In the genomic region with DNA sequence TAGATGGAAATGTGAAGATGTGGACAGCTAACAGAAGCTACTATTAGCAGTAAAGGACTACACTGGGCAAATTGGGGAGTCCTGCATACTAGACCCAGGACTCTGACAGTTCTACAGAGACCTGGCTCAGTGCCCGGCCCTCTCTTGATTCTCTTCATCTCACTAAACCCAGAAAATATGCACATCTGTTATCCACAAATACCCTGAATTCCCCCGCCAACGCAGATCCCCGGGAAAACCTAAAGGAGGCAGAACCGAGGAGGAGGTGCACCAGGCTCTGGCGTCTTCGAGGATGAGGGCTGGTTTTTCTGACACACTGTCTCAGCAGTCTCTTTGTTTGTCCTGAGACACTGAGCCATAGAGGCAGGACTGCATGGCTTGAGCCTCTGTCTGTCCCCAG, we compare ENCODE assay signal across 12 mouse cellular contexts. TPM values are rescaled to one million over a fixed set of nuclear protein-coding genes. Genes with fewer than 3 reads are reported as not detected.
DNase-seq lines count a peak whose midpoint lies in the region; ATAC-seq and TF ChIP-seq lines count a peak whose summit lies in the region.
"Had no signal": no experiment of that assay in that cellular context is flagged by ENCODE, and none has a peak within 500 bp of the region (broad histone marks: within the 10 kb centered on the region; RNA-seq: fewer than 3 reads in every experiment).

No protein-coding gene starts in this region.

- H3K4me3 ChIP-seq in lung, embryonic 14.5 days (ENCODE audit: low read depth, low read length), result no peak overlapping the region

- no peaks in the 10 kb centered on the region for H3K36me3 ChIP-seq in lung, embryonic 14.5 days (ENCODE audit: insufficient read depth)

- H3K4me1 ChIP-seq in lung, embryonic 14.5 days (ENCODE audit: insufficient read depth), result no peaks in the 10 kb centered on the region

- WGBS in lung, embryonic 14.5 days, result 47% methylated on average over 7 of the region's 7 CpGs

- TF ChIP-seq CTCF in lung, embryonic 14.5 days (IDR thresholded peaks at IDR 0.05; ENCODE audit: low read depth), result no peak

- H3K27ac ChIP-seq in lung, embryonic 14.5 days (ENCODE audit: low read depth), result no peak overlapping the region
- H3K27ac ChIP-seq: stomach, postnatal 0 days had no signal

- H3K9ac ChIP-seq in lung, embryonic 14.5 days, result no peak overlapping the region

- no peak overlapping the region for H3K4me2 ChIP-seq in lung, embryonic 14.5 days

- no peaks in the 10 kb centered on the region for H3K9me3 ChIP-seq in lung, embryonic 14.5 days (ENCODE audit: low read depth, low read length)

- H3K27me3 ChIP-seq in lung, embryonic 14.5 days (ENCODE audit: insufficient read depth, low read length), result no peaks in the 10 kb centered on the region

- ATAC-seq in lung, embryonic 14.5 days (ENCODE audit: insufficient read depth), result no peak
- no peak for ATAC-seq in megakaryocyte, adult 5-6 weeks (ENCODE audit: poor library complexity, severe bottlenecking)
- ATAC-seq: hindbrain, embryonic 16.5 days had no signal

- DNase-seq in lung, embryonic 14.5 days, result peak; percentile 21
- DNase-seq in lung, postnatal 4 days, result no peak
- peak; percentile 53 to 66 for DNase-seq in frontal cortex, postnatal 10 days (ENCODE audit: low spot score in 2 of 2)
- peak; percentile 50 to 63 for DNase-seq in layer of hippocampus, postnatal 14 days (ENCODE audit: low spot score in 2 of 2)
- peak; percentile 83 to 88 for DNase-seq in right cerebral cortex, postnatal 10 days (ENCODE audit: low spot score in 2 of 2)
- no peak for DNase-seq in urinary bladder, adult 18-20 months (ENCODE audit: low spot score in 2 of 2)
- DNase-seq in adrenal gland, postnatal 36 days, result no peak
- DNase-seq: embryo, embryonic 11 days had no signal

RNA-seq across cellular contexts. Expression of gene Gria1, which starts 27.6 kb away (rescaled TPM):
- 0.29 and 0.37 TPM in 2 replicates for polyA plus RNA-seq in lung, embryonic 14.5 days (2014; fragmentation: Nextera tagmentation; extraction: Ambion mirVana)
- 100 to 1,000 TPM; 580 to 600 TPM for total RNA-seq in layer of hippocampus, postnatal 14 days (2021)
- not detected in 2 replicates for total RNA-seq in megakaryocyte, adult 5-6 weeks (2015)
- total RNA-seq in megakaryocyte, adult 5-6 weeks (2017), result not detected in 2 replicates
- under 1 TPM; 0.20 to 0.26 TPM for total RNA-seq in adrenal gland, postnatal 36 days (2021)
- total RNA-seq: MEL had no signal

Comparison
In these comparisons a context has a peak if more than half of its experiments do, and no peak if none do; other contexts are left out.
1. DNase-seq: peak in lung, embryonic 14.5 days (single experiment), frontal cortex, postnatal 10 days (2 of 2), layer of hippocampus, postnatal 14 days (2 of 2) and right cerebral cortex, postnatal 10 days (2 of 2); none in lung, postnatal 4 days (0 of 2), urinary bladder, adult 18-20 months (0 of 2) and adrenal gland, postnatal 36 days (0 of 2).
2. RNA of gene Gria1, which starts 27.6 kb away (total RNA-seq): 580 to 600 TPM in layer of hippocampus, postnatal 14 days; 0.20 to 0.26 TPM in adrenal gland, postnatal 36 days and not detected in megakaryocyte, adult 5-6 weeks; every median in the first group is over 100 times any median in the second.